Mouse (Mus musculus): Measurements from ENCODE around the gene Kcnk12. TPM values are rescaled to one million over a fixed set of nuclear protein-coding genes. Genes with fewer than 3 reads are reported as not detected.

Kcnk12 gene
- total and polyA plus RNA-seq, 3 experiments: not detected

- DNase-seq (ENCODE audit: low read depth, low spot score): no peak
- TF ChIP-seq MEF2A (IDR thresholded peaks at IDR 0.05; ENCODE audit: extremely low read depth, insufficient replicate concordance, low read depth, low read length, poor library complexity, severe bottlenecking) (no peak), ZC3H11A (IDR thresholded peaks at IDR 0.05; ENCODE audit: low read depth, low read length) (no peak), MAX (IDR thresholded peaks at IDR 0.05; ENCODE audit: low read length) (no peak), TBP (IDR thresholded peaks at IDR 0.05; ENCODE audit: low read depth, low read length) (no peak), MAZ (IDR thresholded peaks at IDR 0.05; ENCODE audit: low read depth, low read length) (no peak), SMC3 (IDR thresholded peaks at IDR 0.05; ENCODE audit: low read depth, low read length) (no peak), ZMIZ1 (IDR thresholded peaks at IDR 0.05; ENCODE audit: low read depth, low read length) (no peak)
- Histone ChIP-seq H3K4me1 (ENCODE audit: control insufficient read depth in 1 of 2, insufficient read depth in 2 of 2, low read length in 2 of 2) (no peaks in the 10 kb centered on the region), H3K79me2 (ENCODE audit: control insufficient read depth, insufficient read depth, low read length, poor library complexity) (no peaks in the 10 kb centered on the region), H3K4me3 (ENCODE audit: control insufficient read depth in 1 of 2, insufficient read depth in 1 of 2, low read depth in 2 of 2, low read length in 2 of 2) (no peak overlapping the region), H3K27ac (ENCODE audit: control insufficient read depth, low read depth, low read length) (no peak overlapping the region), H3K9me3 (replicated peaks; ENCODE audit: insufficient read depth, low read length) (no peaks in the 10 kb centered on the region), H3K27me3 (ENCODE audit: control insufficient read depth in 1 of 2, insufficient read depth in 2 of 2, low read length in 2 of 2) (no peaks in the 10 kb centered on the region), H3K9ac (ENCODE audit: control insufficient read depth, low read depth, low read length, poor library complexity, severe bottlenecking) (no peak overlapping the region), H3K36me3 (ENCODE audit: control insufficient read depth in 1 of 2, insufficient read depth in 2 of 2, low read length in 2 of 2) (no peaks in the 10 kb centered on the region)
Measured at GRCm38 (mm10) chr17:87763146-87763545, 34.6 kb downstream of the Kcnk12 start.

- no peaks in the 10 kb centered on the region for H3K4me1 ChIP-seq (ENCODE audit: control insufficient read depth in 1 of 2, insufficient read depth in 2 of 2, low read length in 2 of 2)
Measured at GRCm38 (mm10) chr17:87760315-87760714, 37.5 kb downstream of the Kcnk12 start.

More at GRCm38 (mm10) chr17:87760315-87760714, 37.5 kb downstream of the Kcnk12 start:
- Histone ChIP-seq H3K36me3 (ENCODE audit: control insufficient read depth in 1 of 2, insufficient read depth in 2 of 2, low read length in 2 of 2) (no peaks in the 10 kb centered on the region), H3K27ac (ENCODE audit: control insufficient read depth, low read depth, low read length) (no peak overlapping the region), H3K9ac (ENCODE audit: control insufficient read depth, low read depth, low read length, poor library complexity, severe bottlenecking) (no peak overlapping the region), H3K27me3 (ENCODE audit: control insufficient read depth in 1 of 2, insufficient read depth in 2 of 2, low read length in 2 of 2) (no peaks in the 10 kb centered on the region), H3K4me3 (ENCODE audit: control insufficient read depth in 1 of 2, insufficient read depth in 1 of 2, low read depth in 2 of 2, low read length in 2 of 2) (no peak overlapping the region), H3K79me2 (ENCODE audit: control insufficient read depth, insufficient read depth, low read length, poor library complexity) (no peaks in the 10 kb centered on the region), H3K9me3 (replicated peaks; ENCODE audit: insufficient read depth, low read length) (no peaks in the 10 kb centered on the region)
- no peak for DNase-seq (ENCODE audit: low read depth, low spot score)
- TF ChIP-seq MXI1 (IDR thresholded peaks at IDR 0.05; ENCODE audit: low read depth, low read length) (no peak), GATA1 (IDR thresholded peaks at IDR 0.05; ENCODE audit: low read depth, low read length) (no peak), MAZ (IDR thresholded peaks at IDR 0.05; ENCODE audit: low read depth, low read length) (no peak), GABPA (IDR thresholded peaks at IDR 0.05; ENCODE audit: low read depth, low read length) (no peak), ELF1 (IDR thresholded peaks at IDR 0.05; ENCODE audit: low read depth, low read length) (no peak), POLR2AphosphoS5 (IDR thresholded peaks at IDR 0.05; ENCODE audit: borderline replicate concordance, low read depth, low read length) (no peak), POLR2A (IDR thresholded peaks at IDR 0.05; ENCODE audit: control insufficient read depth in 1 of 2, insufficient read depth in 1 of 2, low read depth in 1 of 2, low read length in 2 of 2, poor library complexity in 1 of 2) (no peak), MYB (IDR thresholded peaks at IDR 0.05; ENCODE audit: low read depth, low read length) (no peak), ZMIZ1 (IDR thresholded peaks at IDR 0.05; ENCODE audit: low read depth, low read length) (no peak), CTCF (IDR thresholded peaks at IDR 0.05 in 2 of 3, conservative IDR thresholded peaks at IDR 0.05 in 1 of 3; ENCODE audit: control insufficient read depth in 1 of 3, insufficient read depth in 1 of 3, low read depth in 2 of 3, low read length in 3 of 3, poor library complexity in 1 of 3, severe bottlenecking in 1 of 3) (no peak), JUND (IDR thresholded peaks at IDR 0.05; ENCODE audit: low read depth, low read length) (no peak), KAT2A (conservative IDR thresholded peaks at IDR 0.05; ENCODE audit: low read depth, low read length) (no peak), POLR2AphosphoS2 (IDR thresholded peaks at IDR 0.05; ENCODE audit: low read length) (no peak), TAL1 (IDR thresholded peaks at IDR 0.05; ENCODE audit: low read length) (no peak), BHLHE40 (IDR thresholded peaks at IDR 0.05; ENCODE audit: borderline replicate concordance, low read depth, low read length) (no peak), USF1 (IDR thresholded peaks at IDR 0.05; ENCODE audit: low read depth, low read length) (no peak), MEF2A (IDR thresholded peaks at IDR 0.05; ENCODE audit: extremely low read depth, insufficient replicate concordance, low read depth, low read length, poor library complexity, severe bottlenecking) (no peak)
